Mouse (Mus musculus) small intestine, adult 2 months (tissue): ENCODE measurements around the gene Ttc38. TPM values are rescaled to one million over a fixed set of nuclear protein-coding genes. Genes with fewer than 3 reads are reported as not detected.

Source experiments
- H3K27ac ChIP-seq: fragments of 200-500 bp; 2 replicates; pipeline ENCODE4 v1.5.1; 2012; ENCODE audit warnings: low read depth, low read length, control low read depth, inconsistent platforms; ENCODE audit not compliant: insufficient read depth
- H3K27me3 ChIP-seq: fragments of 200-500 bp; 2 replicates; pipeline ENCODE4 v1.6.1; 2012; ENCODE audit warnings: mild to moderate bottlenecking, moderate library complexity, low read length, inconsistent platforms; ENCODE audit not compliant: control insufficient read depth, insufficient read depth
- H3K36me3 ChIP-seq: fragments of 200-500 bp; 2 replicates; pipeline ENCODE4 v1.6.1; 2012; ENCODE audit warnings: mild to moderate bottlenecking, low read length, control low read depth, inconsistent platforms; ENCODE audit not compliant: control insufficient read depth, insufficient read depth
- H3K4me1 ChIP-seq: fragments of 200-500 bp; 2 replicates; pipeline ENCODE4 v1.6.1; 2012; ENCODE audit warnings: low read length, inconsistent platforms, mixed read lengths; ENCODE audit not compliant: control insufficient read depth, insufficient read depth, insufficient read length
- H3K4me3 ChIP-seq: fragments of 200-500 bp; 2 replicates; pipeline ENCODE4 v1.5.1; 2012; ENCODE audit warnings: low read depth, mild to moderate bottlenecking, control low read depth, inconsistent platforms, low read length, moderate library complexity
- CTCF ChIP-seq: fragments of 200-500 bp; IDR thresholded peaks from 2 replicates; pipeline ENCODE4 v1.5.1; 2012; ENCODE audit warnings: low read depth, mild to moderate bottlenecking, control low read depth, inconsistent platforms, low read length, moderate library complexity, mixed read lengths; ENCODE audit not compliant: insufficient replicate concordance, insufficient read length; ENCODE audit errors: extremely low read depth
- POLR2A ChIP-seq: fragments of 200-500 bp; IDR thresholded peaks from 2 replicates; pipeline ENCODE4 v1.6.1; 2012; ENCODE audit warnings: low read depth, mild to moderate bottlenecking, control low read depth, inconsistent platforms, low read length, moderate library complexity
- WGBS: fragments of 180-500 bp; shearing (Covaris S2); methylation state at CpG from one replicate; pipeline ENCODE4 v1.1.7; 2018; 5-methylcytosine and 5-hydroxymethylcytosine counted together
- polyA plus RNA-seq: library from polyadenylated mRNA; depleted of rRNA; stranded (reverse); fragments of >200 nt; gene quantifications from 2 replicates; pipeline ENCODE4 v1.2.3, GENCODE M21; 2012

Ttc38 gene
- polyA plus RNA-seq, 1 experiment = 8.1 TPM

DNA sequence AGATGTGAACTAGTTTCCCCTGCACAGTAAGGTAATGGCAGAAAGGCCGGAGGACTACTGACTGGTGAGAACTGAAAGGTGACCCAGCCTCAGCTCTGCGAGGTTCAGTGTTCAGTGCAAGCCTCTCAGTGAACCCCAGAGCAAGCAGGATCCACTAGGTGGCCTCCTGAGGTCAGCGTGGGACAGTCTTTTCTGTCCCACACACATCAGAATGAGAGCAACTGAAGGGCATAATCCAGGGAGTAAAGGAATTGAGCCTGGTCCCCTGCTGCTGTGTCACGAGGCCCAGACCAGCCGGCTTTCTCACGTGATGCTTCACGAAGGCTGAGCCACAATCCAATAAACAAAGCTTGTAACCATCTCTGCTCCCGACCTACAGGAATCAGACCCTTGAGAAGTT lies 23.7 kb upstream of the Ttc38 start:
- TF ChIP-seq POLR2A (no peak), CTCF (no peak)
- 76% methylated on average over 8 of the region's 8 CpGs for WGBS
- Histone ChIP-seq H3K27ac (no peak overlapping the region), H3K4me3 (no peak overlapping the region), H3K27me3 (no peaks in the 10 kb centered on the region), H3K4me1 (peaks cover 3% of the 10 kb centered on the region; the same call in 1 of the 2 replicates), H3K36me3 (peaks cover 7% of the 10 kb centered on the region; the same call in 1 of the 2 replicates)

GRCm38 (mm10) chr15:85809091-85809490 lies 23.0 kb upstream of the Ttc38 start:
- H3K27ac ChIP-seq = no peak overlapping the region
- H3K27me3 ChIP-seq = no peaks in the 10 kb centered on the region
- peaks cover 3% of the 10 kb centered on the region; the same call in 1 of the 2 replicates for H3K4me1 ChIP-seq
- TF ChIP-seq POLR2A (no peak), CTCF (no peak)
- H3K36me3 ChIP-seq = peaks cover 7% of the 10 kb centered on the region; the same call in 1 of the 2 replicates
- 81% methylated on average over 12 of the region's 12 CpGs for WGBS
- no peak overlapping the region for H3K4me3 ChIP-seq

DNA sequence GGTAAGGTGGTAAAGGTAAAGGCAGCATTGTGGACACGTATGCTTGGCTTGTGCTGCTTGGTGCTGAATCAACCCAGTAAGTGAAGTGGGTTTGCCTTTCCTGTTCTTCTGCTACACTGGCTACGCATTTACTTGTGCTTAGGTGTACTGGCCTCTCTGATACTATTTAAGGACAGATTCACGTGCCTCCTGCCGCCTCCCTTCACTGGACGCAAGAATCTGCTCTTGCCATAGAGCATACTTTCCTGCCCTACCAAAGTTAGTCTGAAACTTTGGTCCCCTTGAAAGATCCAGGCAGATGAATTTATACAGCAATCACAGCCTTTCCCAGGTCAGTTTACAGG lies 21.7 kb upstream of the Ttc38 start:
- WGBS = 45% methylated on average over 5 of the region's 5 CpGs
- H3K27me3 ChIP-seq = no peaks in the 10 kb centered on the region
- TF ChIP-seq CTCF (no peak), POLR2A (no peak)
- H3K27ac ChIP-seq = peak overlapping the region; percentile 79; the same call in 1 of the 2 replicates
- no peak overlapping the region for H3K4me3 ChIP-seq
- peaks cover 5% of the 10 kb centered on the region; the same call in 1 of the 2 replicates for H3K36me3 ChIP-seq
- peaks cover 3% of the 10 kb centered on the region; the same call in 1 of the 2 replicates for H3K4me1 ChIP-seq

DNA sequence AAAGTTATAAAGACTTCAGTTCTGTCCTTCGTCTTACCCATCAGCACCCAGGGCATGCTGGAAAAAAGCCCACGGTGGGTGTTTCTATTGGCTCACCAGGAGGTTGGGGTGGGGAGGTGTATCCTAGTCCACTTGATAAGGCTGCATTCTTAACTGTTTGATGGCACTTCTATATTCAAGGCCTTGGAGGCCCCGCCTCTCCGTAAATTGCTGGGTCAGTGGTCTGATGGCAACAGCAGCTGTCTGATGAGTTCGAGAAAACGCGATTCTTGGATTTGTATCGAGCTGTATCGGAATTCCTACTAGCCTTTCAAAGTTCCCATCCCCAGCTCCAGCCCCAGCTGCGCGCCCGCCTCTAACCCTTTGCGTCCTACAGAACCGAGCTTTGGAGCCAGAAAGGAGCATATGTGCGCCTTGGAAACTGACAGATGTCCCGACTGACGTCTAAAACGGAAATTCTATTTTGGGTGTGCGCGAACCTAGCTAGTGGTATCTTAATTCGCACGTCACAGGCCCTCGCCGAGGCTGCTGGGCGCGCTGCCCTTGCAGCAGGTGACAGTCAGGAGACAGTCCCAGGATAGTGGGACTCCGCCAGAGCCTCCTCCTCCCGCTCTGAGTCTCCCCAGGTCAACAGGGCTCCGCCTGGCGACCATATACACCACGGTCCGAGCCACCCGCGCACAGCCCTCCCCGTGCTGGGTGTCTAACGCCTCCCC lies 21.1 kb upstream of the Ttc38 start:
- TF ChIP-seq CTCF (peak; percentile 18; the same call in 1 of the 2 replicates), POLR2A (no peak)
- under 1% methylated on average over 36 of the region's 36 CpGs for WGBS
- H3K4me3 ChIP-seq = peak overlapping the region; percentile 85
- peak overlapping the region; percentile 79 for H3K27ac ChIP-seq
- peaks cover 3% of the 10 kb centered on the region; the same call in 1 of the 2 replicates for H3K4me1 ChIP-seq
- H3K36me3 ChIP-seq = peaks cover 5% of the 10 kb centered on the region; the same call in 1 of the 2 replicates
- H3K27me3 ChIP-seq = no peaks in the 10 kb centered on the region

DNA sequence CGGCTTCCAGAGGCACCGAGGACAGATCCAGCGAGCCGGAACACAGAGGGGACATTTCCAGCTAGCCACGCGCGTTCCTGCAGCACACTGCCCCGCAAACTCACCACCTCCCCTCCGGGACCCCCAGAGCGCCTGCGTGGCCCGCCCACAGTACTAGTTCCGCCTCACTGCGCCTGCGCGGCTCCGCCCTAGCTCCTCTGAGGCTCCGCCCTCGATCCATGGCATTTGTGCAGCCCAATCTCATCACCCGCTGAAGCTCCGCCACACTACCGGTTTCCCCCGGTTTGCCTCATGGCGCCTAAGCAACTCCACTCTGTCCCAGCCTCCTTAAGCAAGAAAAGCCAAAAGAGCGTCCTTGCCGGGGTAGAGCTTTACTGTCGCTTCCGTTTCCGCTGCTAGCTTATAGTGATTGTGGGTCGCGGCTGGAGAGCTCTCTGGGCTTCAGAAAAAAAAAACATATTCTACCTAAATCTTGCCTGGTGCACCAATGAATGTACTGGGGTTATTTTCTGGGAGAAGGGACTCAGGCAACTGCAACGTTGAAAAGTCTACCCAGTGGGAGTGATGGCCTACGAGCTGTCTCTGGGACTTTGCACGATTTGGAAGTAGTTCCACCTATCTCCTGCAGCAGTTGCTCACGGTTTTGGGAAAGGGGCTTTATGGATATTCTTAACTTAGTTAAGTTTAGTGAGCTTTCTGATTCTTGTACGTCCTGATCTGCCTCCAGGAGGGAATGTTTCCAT lies 20.4 kb upstream of the Ttc38 start, which contains the start of gene Cdpf1:
TSS of gene Cdpf1 (minus strand) at position 163 of the 743 bp plus-strand sequence.
- peak within 1 kb of the TSS; percentile 79 for H3K27ac ChIP-seq
- H3K36me3 ChIP-seq = peaks cover 5% of the 10 kb centered on the region; the same call in 1 of the 2 replicates
- H3K27me3 ChIP-seq = no peaks in the 10 kb centered on the region
- H3K4me3 ChIP-seq = peak within 1 kb of the TSS; percentile 85
- TF ChIP-seq POLR2A = peak; percentile 79
- TF ChIP-seq CTCF = peak; percentile 10; the same call in 1 of the 2 replicates
- WGBS = 2% methylated on average over 36 of the region's 36 CpGs
- H3K4me1 ChIP-seq = peaks cover 3% of the 10 kb centered on the region; the same call in 1 of the 2 replicates

GRCm38 (mm10) chr15:85813428-85813827 lies 18.7 kb upstream of the Ttc38 start:
- WGBS = 33% methylated on average over 10 of the region's 10 CpGs
- H3K27me3 ChIP-seq = no peaks in the 10 kb centered on the region
- H3K27ac ChIP-seq = no peak overlapping the region
- peaks cover 3% of the 10 kb centered on the region; the same call in 1 of the 2 replicates for H3K4me1 ChIP-seq
- no peak overlapping the region for H3K4me3 ChIP-seq
- no peaks in the 10 kb centered on the region for H3K36me3 ChIP-seq
- no peak for TF ChIP-seq POLR2A
- TF ChIP-seq CTCF = no peak
